Mouse (Mus musculus): Measurements from ENCODE around the gene Agbl2.

GRCm38 (mm10) chr2:90738801-90739200, 43.7 kb upstream of the Agbl2 start:
- TF ChIP-seq GATA1 (IDR thresholded peaks at IDR 0.05; ENCODE audit: borderline replicate concordance, low read length) (no peak), FLI1 (IDR thresholded peaks at IDR 0.05; ENCODE audit: low read length) (no peak)

Measured in megakaryocyte, embryonic 14.5 days (primary cell).